Mouse (Mus musculus): ENCODE measurements around the gene Vac14. TPM values are rescaled to one million over a fixed set of nuclear protein-coding genes. Genes with fewer than 3 reads are reported as not detected.

Gene Vac14
- polyA plus RNA-seq, 1 experiment from 2014 or later, result 15.1 TPM

DNA sequence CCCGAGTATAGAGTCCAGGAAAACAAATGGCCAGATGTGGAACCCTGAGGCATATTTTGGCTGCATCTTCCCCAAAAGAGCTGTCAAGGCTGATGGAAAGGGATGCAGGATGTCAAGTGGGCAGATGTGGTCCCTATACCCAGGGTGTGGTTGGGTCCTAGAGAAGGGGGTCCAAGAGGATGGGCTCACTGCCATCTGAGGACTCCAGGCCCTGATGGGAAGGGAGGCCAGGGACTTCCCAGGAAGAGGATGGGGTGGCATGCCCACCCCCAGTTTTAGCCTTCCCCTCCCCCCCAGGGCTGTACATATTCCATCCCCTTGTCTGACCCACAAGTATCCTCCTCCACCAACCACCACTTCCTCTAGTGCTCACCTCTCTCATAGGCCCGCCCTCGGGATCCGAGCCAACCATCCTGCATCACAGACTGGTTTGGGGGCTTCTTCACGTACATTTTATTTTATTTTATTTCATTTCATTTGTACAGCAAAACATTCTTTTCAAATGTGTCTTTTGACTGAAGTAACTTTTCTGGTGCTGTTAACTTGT is 122.3 kb downstream of the Vac14 start:
- Histone ChIP-seq H3K36me3 (ENCODE audit: control insufficient read depth, insufficient read depth) (peaks cover 32% of the 10 kb centered on the region), H3K9me3 (replicated peaks; ENCODE audit: control insufficient read depth, low read length) (no peaks in the 10 kb centered on the region), H3K27ac (ENCODE audit: low read length) (no peak overlapping the region), H3K4me2 (ENCODE audit: low read depth, low read length) (no peak overlapping the region), H3K9ac (ENCODE audit: low read length) (no peak overlapping the region), H3K4me3 (ENCODE audit: low read length) (no peak overlapping the region), H3K4me1 (ENCODE audit: control insufficient read depth, insufficient read depth, low read length) (no peaks in the 10 kb centered on the region), H3K27me3 (ENCODE audit: control insufficient read depth, insufficient read depth, low read length) (no peaks in the 10 kb centered on the region)
- 89% methylated on average over 5 of the region's 5 CpGs for WGBS
- ATAC-seq (replicated peaks; ENCODE audit: extremely low read depth, insufficient read depth, low FRiP score), result no peak

DNA sequence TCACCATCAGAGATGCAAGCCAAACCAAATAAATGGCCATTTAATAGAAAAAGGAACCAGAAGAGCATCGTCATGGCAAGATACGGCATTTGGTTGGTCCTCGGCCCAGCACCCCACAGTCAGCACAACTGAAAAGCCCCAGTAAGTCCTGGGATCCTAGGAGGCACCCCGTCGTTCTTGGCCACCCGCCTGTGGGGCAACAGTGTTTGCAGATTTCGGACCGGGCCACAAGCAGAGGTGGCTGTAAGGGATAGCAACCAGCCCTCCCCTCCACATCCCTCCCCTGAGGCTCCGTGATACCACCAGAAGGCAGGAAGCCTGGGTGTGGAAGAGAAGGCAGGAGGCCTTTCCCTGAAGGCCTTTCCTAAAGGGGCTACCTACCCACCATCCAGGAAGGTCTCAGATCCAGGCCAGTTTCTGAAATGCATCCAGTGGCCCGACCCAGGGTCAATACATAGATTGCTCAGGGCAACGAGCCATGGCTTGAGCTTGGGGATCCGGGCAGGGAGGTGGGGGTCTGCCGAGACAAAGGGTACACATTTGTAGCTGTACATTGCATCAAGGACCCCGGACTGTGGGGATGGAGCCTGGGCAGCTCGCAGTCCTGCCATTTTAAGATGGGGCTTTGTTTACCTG is 123.5 kb downstream of the Vac14 start:
- Histone ChIP-seq H3K9ac (ENCODE audit: low read length) (no peak overlapping the region), H3K27me3 (ENCODE audit: control insufficient read depth, insufficient read depth, low read length) (no peaks in the 10 kb centered on the region), H3K36me3 (ENCODE audit: control insufficient read depth, insufficient read depth) (peaks cover 23% of the 10 kb centered on the region), H3K4me2 (ENCODE audit: low read depth, low read length) (no peak overlapping the region), H3K4me3 (ENCODE audit: low read length) (no peak overlapping the region), H3K27ac (ENCODE audit: low read length) (no peak overlapping the region), H3K4me1 (ENCODE audit: control insufficient read depth, insufficient read depth, low read length) (no peaks in the 10 kb centered on the region), H3K9me3 (replicated peaks; ENCODE audit: control insufficient read depth, low read length) (no peaks in the 10 kb centered on the region)
- no peak for ATAC-seq (replicated peaks; ENCODE audit: extremely low read depth, insufficient read depth, low FRiP score)
- 78% methylated on average over 15 of the region's 15 CpGs for WGBS

DNA sequence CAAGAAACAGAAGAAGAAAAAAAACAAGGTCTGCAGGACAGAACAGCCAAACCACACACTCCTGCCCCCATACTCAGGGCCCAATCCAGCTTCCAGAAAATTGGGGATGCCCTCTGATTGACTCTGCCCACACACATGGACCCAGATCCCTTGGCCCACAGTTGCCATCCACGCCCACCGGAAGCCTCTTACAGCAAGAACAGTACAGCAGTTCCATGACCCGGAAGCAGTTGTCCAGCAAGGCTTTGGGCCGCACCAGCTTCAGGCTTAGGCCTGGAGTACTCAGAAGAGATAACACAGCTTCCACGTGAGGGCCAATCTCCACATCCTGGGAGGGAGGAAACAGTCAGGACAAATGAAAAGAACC is 124.0 kb downstream of the Vac14 start:
- 75% methylated on average over 5 of the region's 5 CpGs for WGBS
- no peaks in the 10 kb centered on the region for H3K27me3 ChIP-seq (ENCODE audit: control insufficient read depth, insufficient read depth, low read length)
- no peak for ATAC-seq (replicated peaks; ENCODE audit: extremely low read depth, insufficient read depth, low FRiP score)
- H3K4me3 ChIP-seq (ENCODE audit: low read length), result no peak overlapping the region
- no peak overlapping the region for H3K4me2 ChIP-seq (ENCODE audit: low read depth, low read length)
- no peak overlapping the region for H3K27ac ChIP-seq (ENCODE audit: low read length)
- no peaks in the 10 kb centered on the region for H3K9me3 ChIP-seq (replicated peaks; ENCODE audit: control insufficient read depth, low read length)
- no peaks in the 10 kb centered on the region for H3K4me1 ChIP-seq (ENCODE audit: control insufficient read depth, insufficient read depth, low read length)
- H3K36me3 ChIP-seq (ENCODE audit: control insufficient read depth, insufficient read depth), result peaks cover 19% of the 10 kb centered on the region
- H3K9ac ChIP-seq (ENCODE audit: low read length), result no peak overlapping the region

DNA sequence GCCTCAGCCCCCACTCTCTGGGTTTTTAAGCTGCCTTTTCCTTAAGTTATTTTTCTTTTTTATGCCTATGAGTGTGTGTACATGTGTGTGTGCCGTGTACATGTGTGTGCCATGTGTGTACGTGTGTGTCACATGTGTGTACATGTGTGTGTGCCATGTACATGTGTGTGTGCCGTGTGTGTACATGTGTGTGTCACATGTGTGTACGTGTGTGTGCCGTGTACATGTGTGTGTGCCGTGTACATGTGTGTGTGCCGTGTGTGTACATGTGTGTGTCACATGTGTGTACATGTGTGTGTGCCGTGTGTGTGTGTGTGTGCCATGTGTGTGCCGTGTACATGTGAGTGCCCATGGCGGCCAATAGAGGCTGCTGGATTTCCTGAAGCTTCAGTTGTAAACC is 126.8 kb downstream of the Vac14 start:
- Histone ChIP-seq H3K4me3 (ENCODE audit: low read length) (no peak overlapping the region), H3K9me3 (replicated peaks; ENCODE audit: control insufficient read depth, low read length) (no peaks in the 10 kb centered on the region), H3K27me3 (ENCODE audit: control insufficient read depth, insufficient read depth, low read length) (no peaks in the 10 kb centered on the region), H3K36me3 (ENCODE audit: control insufficient read depth, insufficient read depth) (no peaks in the 10 kb centered on the region), H3K4me2 (ENCODE audit: low read depth, low read length) (no peak overlapping the region), H3K9ac (ENCODE audit: low read length) (no peak overlapping the region), H3K4me1 (ENCODE audit: control insufficient read depth, insufficient read depth, low read length) (no peaks in the 10 kb centered on the region), H3K27ac (ENCODE audit: low read length) (no peak overlapping the region)
- 90% methylated on average over 10 of the region's 10 CpGs for WGBS
- ATAC-seq (replicated peaks; ENCODE audit: extremely low read depth, insufficient read depth, low FRiP score), result no peak

DNA sequence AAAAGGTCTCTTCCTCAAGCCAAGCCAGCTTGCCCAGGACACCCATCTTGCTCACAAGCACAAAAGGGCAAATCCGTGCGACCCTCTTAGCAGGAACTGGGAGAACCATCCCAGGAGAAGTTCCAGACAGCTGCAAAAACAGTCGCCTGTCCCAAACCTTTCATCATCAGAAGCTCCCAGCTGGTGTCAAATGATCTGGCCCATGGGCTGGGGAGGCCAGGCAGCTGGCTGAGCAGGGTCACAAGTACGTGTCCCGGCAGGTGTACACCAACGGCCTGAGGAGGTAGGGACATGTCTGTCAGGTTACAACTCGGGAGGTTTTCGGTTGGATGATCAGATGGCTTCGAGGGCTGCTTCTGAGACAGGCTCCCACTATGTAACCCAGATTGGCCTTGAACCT is 128.3 kb downstream of the Vac14 start:
- Histone ChIP-seq H3K4me2 (ENCODE audit: low read depth, low read length) (no peak overlapping the region), H3K4me1 (ENCODE audit: control insufficient read depth, insufficient read depth, low read length) (no peaks in the 10 kb centered on the region), H3K27ac (ENCODE audit: low read length) (no peak overlapping the region), H3K36me3 (ENCODE audit: control insufficient read depth, insufficient read depth) (no peaks in the 10 kb centered on the region), H3K9ac (ENCODE audit: low read length) (no peak overlapping the region), H3K9me3 (replicated peaks; ENCODE audit: control insufficient read depth, low read length) (no peaks in the 10 kb centered on the region), H3K4me3 (ENCODE audit: low read length) (no peak overlapping the region), H3K27me3 (ENCODE audit: control insufficient read depth, insufficient read depth, low read length) (no peaks in the 10 kb centered on the region)
- 61% methylated on average over 9 of the region's 9 CpGs for WGBS
- no peak for ATAC-seq (replicated peaks; ENCODE audit: extremely low read depth, insufficient read depth, low FRiP score)

GRCm38 (mm10) chr8:110749500-110750170 is 131.2 kb downstream of the Vac14 start:
- H3K4me3 ChIP-seq (ENCODE audit: low read length), result no peak overlapping the region
- H3K4me1 ChIP-seq (ENCODE audit: control insufficient read depth, insufficient read depth, low read length), result no peaks in the 10 kb centered on the region
- WGBS, result 56% methylated on average over 10 of the region's 10 CpGs
- no peaks in the 10 kb centered on the region for H3K27me3 ChIP-seq (ENCODE audit: control insufficient read depth, insufficient read depth, low read length)
- H3K9ac ChIP-seq (ENCODE audit: low read length), result no peak overlapping the region
- H3K9me3 ChIP-seq (replicated peaks; ENCODE audit: control insufficient read depth, low read length), result no peaks in the 10 kb centered on the region
- ATAC-seq (replicated peaks; ENCODE audit: extremely low read depth, insufficient read depth, low FRiP score), result no peak
- H3K27ac ChIP-seq (ENCODE audit: low read length), result no peak overlapping the region
- no peaks in the 10 kb centered on the region for H3K36me3 ChIP-seq (ENCODE audit: control insufficient read depth, insufficient read depth)
- H3K4me2 ChIP-seq (ENCODE audit: low read depth, low read length), result no peak overlapping the region

GRCm38 (mm10) chr8:110750269-110750668 is 131.9 kb downstream of the Vac14 start:
- ATAC-seq (replicated peaks; ENCODE audit: extremely low read depth, insufficient read depth, low FRiP score), result no peak
- Histone ChIP-seq H3K4me1 (ENCODE audit: control insufficient read depth, insufficient read depth, low read length) (no peaks in the 10 kb centered on the region), H3K9me3 (replicated peaks; ENCODE audit: control insufficient read depth, low read length) (no peaks in the 10 kb centered on the region), H3K9ac (ENCODE audit: low read length) (no peak overlapping the region), H3K4me3 (ENCODE audit: low read length) (no peak overlapping the region), H3K4me2 (ENCODE audit: low read depth, low read length) (no peak overlapping the region), H3K27me3 (ENCODE audit: control insufficient read depth, insufficient read depth, low read length) (no peaks in the 10 kb centered on the region), H3K27ac (ENCODE audit: low read length) (no peak overlapping the region), H3K36me3 (ENCODE audit: control insufficient read depth, insufficient read depth) (no peaks in the 10 kb centered on the region)
- 34% methylated on average over 13 of the region's 13 CpGs for WGBS

DNA sequence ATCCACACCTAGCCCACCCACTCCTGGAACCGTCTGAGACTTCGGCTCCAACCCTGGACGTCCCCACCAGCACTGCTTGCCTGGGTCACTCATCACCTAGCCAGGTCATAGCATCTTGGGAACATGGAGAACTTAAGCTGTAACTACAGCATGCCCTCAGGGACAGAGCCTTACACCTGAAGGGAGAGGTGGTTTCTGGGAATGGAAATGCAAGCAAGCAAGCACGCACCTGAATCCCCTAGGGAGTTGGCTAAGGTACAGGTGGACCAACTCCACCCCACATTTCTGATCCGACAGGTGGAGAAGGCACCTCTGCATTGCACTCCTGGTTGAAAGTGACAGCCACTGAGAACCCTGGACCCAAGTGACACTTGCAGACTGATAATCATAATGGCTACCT is 133.1 kb downstream of the Vac14 start:
- 80% methylated on average over 5 of the region's 5 CpGs for WGBS
- H3K4me3 ChIP-seq (ENCODE audit: low read length), result no peak overlapping the region
- no peak for ATAC-seq (replicated peaks; ENCODE audit: extremely low read depth, insufficient read depth, low FRiP score)

GRCm38 (mm10) chr8:110754713-110755112 is 136.3 kb downstream of the Vac14 start:
- Histone ChIP-seq H3K27ac (ENCODE audit: low read length) (no peak overlapping the region), H3K9me3 (replicated peaks; ENCODE audit: control insufficient read depth, low read length) (no peaks in the 10 kb centered on the region), H3K9ac (ENCODE audit: low read length) (no peak overlapping the region), H3K36me3 (ENCODE audit: control insufficient read depth, insufficient read depth) (no peaks in the 10 kb centered on the region), H3K4me2 (ENCODE audit: low read depth, low read length) (no peak overlapping the region), H3K4me3 (ENCODE audit: low read length) (no peak overlapping the region), H3K27me3 (ENCODE audit: control insufficient read depth, insufficient read depth, low read length) (no peaks in the 10 kb centered on the region), H3K4me1 (ENCODE audit: control insufficient read depth, insufficient read depth, low read length) (no peaks in the 10 kb centered on the region)
- no peak for ATAC-seq (replicated peaks; ENCODE audit: extremely low read depth, insufficient read depth, low FRiP score)
- WGBS, result 48% methylated on average over 4 of the region's 4 CpGs

More for the DNA sequence above, 133.1 kb downstream of the Vac14 start:
- no peaks in the 10 kb centered on the region for H3K9me3 ChIP-seq (replicated peaks; ENCODE audit: control insufficient read depth, low read length)
- H3K4me1 ChIP-seq (ENCODE audit: control insufficient read depth, insufficient read depth, low read length), result no peaks in the 10 kb centered on the region
- no peak overlapping the region for H3K4me2 ChIP-seq (ENCODE audit: low read depth, low read length)
- H3K27ac ChIP-seq (ENCODE audit: low read length), result no peak overlapping the region
- H3K27me3 ChIP-seq (ENCODE audit: control insufficient read depth, insufficient read depth, low read length), result no peaks in the 10 kb centered on the region
- H3K9ac ChIP-seq (ENCODE audit: low read length), result no peak overlapping the region
- H3K36me3 ChIP-seq (ENCODE audit: control insufficient read depth, insufficient read depth), result no peaks in the 10 kb centered on the region

All from heart, embryonic 16.5 days (tissue).